Mouse (Mus musculus) liver, embryonic 14.5 days (tissue): Measurements from ENCODE around the gene Npcd.

Experiments
- CTCF ChIP-seq: IDR thresholded peaks from 2 replicates; pipeline ENCODE4 v1.5.1; 2016; ENCODE audit warnings: antibody characterized with exemption, low read depth, control low read depth
- EP300 ChIP-seq: IDR thresholded peaks from 2 replicates; pipeline ENCODE4 v1.6.1; 2016; ENCODE audit warnings: antibody characterized with exemption, low read depth

- TF ChIP-seq CTCF (peak; percentile 99), EP300 (no peak)
Observed at GRCm38 (mm10) chr15:79752742-79753419, 81.2 kb downstream of the Npcd start.
